Mouse (Mus musculus) G1E-ER4 (cell line): Measurements from ENCODE around the gene Zfp365. TPM values are rescaled to one million over a fixed set of nuclear protein-coding genes. Genes with fewer than 3 reads are reported as not detected.

Experiments used
- GATA1 ChIP-seq: IDR thresholded peaks from one replicate; pipeline ENCODE4 v1.8.0; 2012; ENCODE audit warnings: low read length, inconsistent platforms
- polyA plus RNA-seq: library from polyadenylated mRNA; stranded (reverse); fragments of >175 nt; gene quantifications from 2 replicates; pipeline ENCODE4 v1.2.3, GENCODE M21; 2012

Gene Zfp365
- polyA plus RNA-seq, 1 experiment: not detected

- no peak for TF ChIP-seq GATA1
These were observed 31.8 kb downstream of the Zfp365 start for GRCm38 (mm10) chr10:67880692-67881091.

GRCm38 (mm10) chr10:67871811-67872210, 40.7 kb downstream of the Zfp365 start:
- TF ChIP-seq GATA1: no peak

DNA sequence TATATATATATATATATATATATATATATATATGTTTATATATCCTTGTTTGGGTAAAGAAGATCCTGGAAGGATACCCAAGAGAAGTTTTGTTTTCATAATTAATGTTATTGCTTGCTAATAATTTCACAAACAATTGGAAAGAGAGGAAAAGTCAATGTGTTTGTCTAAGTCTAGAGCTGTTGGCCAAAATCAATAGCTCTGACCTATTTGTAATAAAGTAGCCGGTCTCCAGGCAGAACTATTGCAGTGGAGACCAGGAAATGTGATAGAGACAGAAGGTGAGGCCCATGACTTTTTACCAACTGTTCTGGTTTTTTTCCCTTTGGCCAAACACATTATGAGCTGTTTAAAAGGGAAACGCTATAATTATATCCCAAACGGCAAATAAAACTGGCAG, 44.2 kb downstream of the Zfp365 start:
- no peak for TF ChIP-seq GATA1

DNA sequence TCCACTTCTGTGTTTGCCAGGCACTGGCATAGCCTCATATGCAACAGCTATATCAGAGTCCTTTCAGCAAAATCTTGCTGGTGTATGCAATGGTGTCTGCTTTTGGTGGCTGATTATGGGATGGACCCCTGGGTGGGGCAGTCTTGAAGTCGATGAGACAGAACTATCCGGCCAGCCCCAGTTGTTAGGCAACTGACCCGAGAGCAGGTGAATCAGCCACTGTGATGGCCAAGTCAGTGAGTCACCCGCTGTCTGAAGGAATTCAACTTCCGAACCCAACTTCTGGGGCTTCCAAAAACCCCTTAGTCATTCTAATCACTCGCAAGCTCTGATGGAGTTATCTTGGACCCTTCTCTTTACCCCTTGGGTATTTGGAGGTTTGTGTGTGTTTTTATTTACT, 46.6 kb downstream of the Zfp365 start:
- TF ChIP-seq GATA1: no peak

GRCm38 (mm10) chr10:67865063-67865462, 47.4 kb downstream of the Zfp365 start:
- TF ChIP-seq GATA1: no peak

DNA sequence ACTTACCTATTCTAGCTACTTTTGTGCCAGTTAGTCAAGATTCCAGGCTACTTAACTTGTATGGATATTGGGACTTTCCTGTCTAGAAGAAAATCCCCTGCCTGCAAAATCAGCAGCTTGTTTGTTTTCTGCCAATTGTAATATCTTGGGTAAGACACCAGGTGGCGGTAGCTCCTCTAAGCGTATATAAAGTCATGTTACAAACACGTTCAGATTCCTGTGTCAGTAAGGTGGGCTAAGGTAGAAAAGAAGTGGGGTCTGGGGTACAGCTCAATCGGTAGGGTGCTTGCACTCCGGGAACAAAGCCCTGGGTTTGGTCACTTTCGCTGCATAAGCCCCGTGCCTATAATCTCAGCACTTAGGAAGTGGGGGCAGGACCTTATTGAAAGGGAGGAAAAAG, 50.1 kb downstream of the Zfp365 start:
- no peak for TF ChIP-seq GATA1

DNA sequence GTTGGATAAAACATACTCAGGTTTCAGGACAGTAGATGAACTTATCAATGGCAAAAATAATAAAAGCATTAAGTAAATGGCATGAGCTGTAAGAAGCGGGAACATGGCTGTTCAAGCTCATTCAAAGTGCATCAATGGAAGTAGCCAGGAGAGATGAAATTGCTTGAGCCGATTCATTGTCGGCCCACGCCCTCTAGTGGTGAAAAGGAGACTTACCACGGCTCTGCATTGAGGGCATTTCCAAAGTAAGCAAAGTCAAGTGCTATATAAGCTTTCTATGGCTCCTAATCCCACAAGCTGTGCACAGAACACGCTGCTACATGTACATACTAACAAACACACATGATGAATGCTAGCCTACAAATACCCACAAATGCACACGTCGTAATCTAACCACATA, 53.6 kb downstream of the Zfp365 start:
- no peak for TF ChIP-seq GATA1

DNA sequence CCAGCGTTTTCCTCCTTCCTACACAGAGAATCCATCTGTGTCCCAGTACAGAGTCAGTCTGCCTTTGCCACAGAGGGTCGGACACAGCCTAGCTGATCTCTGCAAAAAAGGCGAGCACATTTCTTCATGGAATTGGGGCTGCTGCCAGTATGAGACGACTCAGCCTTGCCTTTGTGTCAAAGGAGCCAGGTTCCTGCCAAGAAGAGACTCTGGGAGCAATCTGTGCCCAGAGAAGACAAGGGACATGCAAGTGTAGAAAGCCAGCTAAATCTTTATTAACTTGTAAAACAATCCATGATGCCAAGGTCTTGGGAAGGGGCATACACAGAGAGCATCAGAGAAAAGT, 54.9 kb downstream of the Zfp365 start:
- TF ChIP-seq GATA1: no peak

DNA sequence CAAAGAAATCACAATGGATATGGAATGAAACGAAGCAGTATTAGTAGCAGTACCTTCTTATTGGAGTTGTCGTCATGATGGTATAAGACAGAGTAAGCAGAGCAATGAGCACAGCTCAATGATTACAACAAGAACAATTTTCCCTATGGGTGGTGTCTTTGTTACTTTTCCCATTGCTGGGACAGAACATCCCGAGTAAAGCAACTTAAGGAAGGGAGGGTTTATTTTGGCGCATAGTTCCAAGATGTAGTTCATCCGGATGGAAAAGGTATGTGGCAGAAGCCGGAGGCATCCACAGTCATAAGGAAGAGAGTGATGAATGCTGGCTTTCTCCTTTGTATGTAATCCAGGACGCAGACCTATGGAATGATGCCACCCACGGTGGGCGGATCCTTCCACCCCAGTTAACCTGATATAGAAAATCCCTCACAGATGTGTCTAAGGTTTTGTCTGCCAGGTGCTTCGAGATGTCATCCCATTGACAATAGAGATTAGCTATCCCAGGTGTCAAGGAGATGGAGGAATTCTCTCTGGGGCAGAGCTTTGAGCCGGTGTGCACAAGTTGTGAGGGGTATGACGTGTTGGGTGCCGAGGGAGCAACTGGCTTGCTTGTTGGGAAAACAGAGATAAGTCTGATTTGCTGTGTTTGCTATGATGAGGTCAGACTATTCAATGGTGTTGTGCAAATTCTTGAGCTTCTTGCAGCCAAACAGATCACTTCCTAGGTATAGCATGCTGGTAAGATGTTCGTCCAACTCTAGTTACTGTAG, 55.5 kb downstream of the Zfp365 start:
- TF ChIP-seq GATA1: no peak

DNA sequence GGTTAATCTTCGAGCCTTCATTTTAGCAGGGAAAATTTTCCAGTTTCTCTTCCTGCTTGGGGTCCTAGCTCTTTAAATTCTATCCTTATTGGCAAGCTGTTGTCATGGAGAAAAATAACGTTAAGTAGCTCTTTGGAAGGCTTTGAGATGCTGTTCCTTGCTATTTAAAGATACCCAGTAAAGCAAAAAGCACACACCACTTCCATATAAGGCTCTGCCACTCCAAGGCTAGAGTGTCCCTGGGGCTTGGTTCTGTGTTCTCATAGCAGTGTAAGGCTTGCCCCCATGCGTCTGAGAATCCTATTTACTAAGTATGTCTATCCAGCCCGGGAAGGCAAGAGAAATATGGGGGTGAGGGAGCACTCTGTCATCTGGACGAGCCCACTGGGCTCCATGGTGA, 56.7 kb downstream of the Zfp365 start:
- no peak for TF ChIP-seq GATA1

GRCm38 (mm10) chr10:67852411-67852810, 60.1 kb downstream of the Zfp365 start:
- TF ChIP-seq GATA1: no peak

DNA sequence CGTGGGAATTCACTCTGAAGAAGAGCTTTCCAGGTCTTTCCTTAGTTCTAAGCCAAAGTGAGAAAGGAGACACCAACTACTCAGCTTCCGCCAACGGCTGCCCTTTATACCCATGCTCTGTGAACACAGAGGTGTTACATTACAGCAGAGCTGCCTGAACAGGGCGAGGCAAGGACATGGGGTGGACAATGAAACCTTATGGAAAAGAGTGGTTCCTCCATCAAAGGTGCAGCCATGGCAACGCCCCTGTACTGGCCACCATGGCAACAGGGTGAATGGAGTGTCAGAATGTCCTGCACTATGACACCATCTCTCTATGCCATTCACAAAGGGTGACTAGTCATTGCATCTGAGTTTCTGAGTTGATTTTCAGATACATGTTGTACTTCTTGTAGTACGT, 61.4 kb downstream of the Zfp365 start:
- TF ChIP-seq GATA1: no peak

- TF ChIP-seq GATA1: no peak
These were observed 66.3 kb downstream of the Zfp365 start for GRCm38 (mm10) chr10:67846016-67846650.

GRCm38 (mm10) chr10:67841596-67841995, 70.9 kb downstream of the Zfp365 start:
- TF ChIP-seq GATA1: no peak

GRCm38 (mm10) chr10:67840735-67841134, 71.7 kb downstream of the Zfp365 start:
- TF ChIP-seq GATA1: no peak

DNA sequence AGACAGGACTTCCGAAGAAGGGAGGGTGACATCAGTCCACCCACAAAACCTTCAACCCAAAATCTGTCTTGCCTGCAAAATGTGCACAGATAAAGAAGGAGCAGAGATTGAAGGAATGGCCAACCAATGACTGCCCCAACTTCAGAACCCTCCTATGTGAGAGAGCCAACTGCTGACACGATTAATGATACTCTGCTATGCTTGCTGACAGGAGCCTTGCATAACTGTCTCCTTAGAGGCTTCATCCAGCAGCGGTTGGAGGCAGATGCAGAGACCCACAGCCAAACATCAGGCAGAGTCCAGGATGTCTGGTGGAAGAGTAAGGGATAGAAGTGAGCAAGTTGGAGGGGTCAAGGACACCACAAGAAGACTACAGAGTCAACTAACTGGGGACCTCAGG, 73.3 kb downstream of the Zfp365 start:
- no peak for TF ChIP-seq GATA1

GRCm38 (mm10) chr10:67836426-67836825, 76.0 kb downstream of the Zfp365 start:
- no peak for TF ChIP-seq GATA1

Other genes starting within 250 kb of the Zfp365 start
- not detected in 2 replicates for gene Rtkn2, start 66.9 kb upstream of the Zfp365 start, polyA plus RNA-seq